Mouse (Mus musculus) adipose tissue, adult 10 weeks (tissue): ENCODE results near the gene Olfr482. TPM values are rescaled to one million over a fixed set of nuclear protein-coding genes. Genes with fewer than 3 reads are reported as not detected.

Experiments used
- polyA plus RNA-seq: library from polyadenylated mRNA; stranded (reverse); fragments of 350-450 nt; fragmentation: Illumina TruSeq; extraction: RNeasy Lipid Tissue Mini Kit (QIAGEN cat#74804); gene quantifications from one replicate; pipeline ENCODE4 v1.2.3, GENCODE M21; 2014; ENCODE audit warnings: low read depth, low replicate concordance

Gene Olfr482
- polyA plus RNA-seq, result not detected

DNA sequence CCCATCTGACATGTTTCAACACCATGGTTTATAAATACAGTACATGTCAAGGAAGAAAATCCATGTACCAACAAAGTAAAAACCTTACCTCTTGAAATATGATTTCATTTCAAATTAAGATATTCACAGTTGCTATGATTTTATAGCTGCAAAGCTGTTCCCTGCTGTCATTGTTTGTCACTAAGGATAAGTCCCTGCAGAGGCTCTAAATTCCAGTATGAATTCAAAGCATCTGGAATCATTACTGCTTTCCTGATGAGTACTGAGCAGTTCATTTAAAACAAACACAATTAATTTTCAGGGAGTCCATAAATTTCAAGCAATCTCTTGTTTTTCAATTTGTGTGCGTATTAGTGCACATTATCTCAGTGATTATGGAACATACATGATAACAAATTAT lies at the start of gene Olfr482:
Gene Olfr482 (minus strand): TSS at position 101 of the 400 bp plus-strand sequence.

DNA sequence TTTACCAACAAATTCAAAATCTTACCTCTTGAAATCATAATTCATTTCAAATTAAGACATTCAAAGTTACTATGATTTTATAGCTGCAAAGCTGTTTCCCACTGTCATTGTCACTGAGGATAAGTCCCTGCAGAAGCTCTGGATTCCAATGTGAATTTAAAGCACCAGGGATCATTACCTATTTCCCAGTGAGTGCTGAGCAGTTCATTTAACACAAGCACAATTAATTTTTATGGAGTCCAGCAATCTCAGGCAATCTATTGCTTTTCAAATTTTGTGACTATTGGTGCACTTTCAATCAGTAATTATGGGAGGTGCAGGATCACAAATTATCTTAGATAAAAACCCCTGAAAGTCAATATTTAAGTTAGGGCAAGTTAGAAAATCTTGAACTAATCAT lies 30.0 kb upstream of the Olfr482 start, which contains the start of gene Olfr484:
Gene Olfr484 (minus strand): TSS at position 101 of the 400 bp plus-strand sequence.

GRCm38 (mm10) chr7:108100549-108100948 lies 3.2 kb upstream of the Olfr482 start, which contains the start of gene Olfr483:
Olfr483 (plus strand) TSS chr7:108100849.

DNA sequence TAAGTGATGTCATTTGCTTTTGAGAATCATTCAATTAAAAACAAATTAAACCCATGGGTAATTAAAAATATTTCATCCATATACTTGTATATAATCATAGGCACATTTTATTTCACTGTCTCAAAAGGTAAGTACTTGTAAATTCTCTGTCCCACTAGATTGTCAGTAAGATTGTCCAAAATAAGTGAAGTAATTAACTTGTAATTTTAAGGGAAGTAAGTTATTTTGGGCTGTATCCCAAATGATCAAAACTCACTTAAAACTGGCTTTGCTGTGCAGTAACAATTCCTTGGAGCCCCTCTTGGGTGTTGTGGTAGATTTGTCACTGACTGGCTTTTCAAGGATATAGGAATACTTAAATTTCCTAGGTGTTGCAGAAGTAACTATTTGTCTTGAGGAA lies 17.8 kb downstream of the Olfr482 start, which contains the start of gene Olfr481:
Gene Olfr481 (plus strand): TSS at position 301 of the 400 bp plus-strand sequence.

GRCm38 (mm10) chr7:108067246-108067645 lies 30.1 kb downstream of the Olfr482 start, which contains the start of gene Olfr480:
Olfr480 (minus strand) TSS chr7:108067346.

GRCm38 (mm10) chr7:108050393-108050792 lies 47.0 kb downstream of the Olfr482 start, which contains the start of gene Olfr479:
Olfr479 (plus strand) TSS chr7:108050693.

Other genes starting within 250 kb of the Olfr482 start
- not detected for gene Olfr472, start 199.7 kb downstream of the Olfr482 start, polyA plus RNA-seq
- gene Olfr473, start 167.1 kb downstream of the Olfr482 start, polyA plus RNA-seq, result not detected
- gene Olfr474, start 142.9 kb downstream of the Olfr482 start, polyA plus RNA-seq, result not detected
- not detected for gene Olfr476, start 132.8 kb downstream of the Olfr482 start, polyA plus RNA-seq
- gene Olfr477, start 110.9 kb downstream of the Olfr482 start, polyA plus RNA-seq, result not detected
- not detected for gene Olfr478, start 63.6 kb downstream of the Olfr482 start, polyA plus RNA-seq
- gene Olfr479, start 46.9 kb downstream of the Olfr482 start, polyA plus RNA-seq, result not detected
- not detected for gene Olfr480, start 30.2 kb downstream of the Olfr482 start, polyA plus RNA-seq
- not detected for gene Olfr481, start 17.7 kb downstream of the Olfr482 start, polyA plus RNA-seq
- not detected for gene Olfr483, start 3.3 kb upstream of the Olfr482 start, polyA plus RNA-seq
- gene Olfr484, start 29.9 kb upstream of the Olfr482 start, polyA plus RNA-seq, result not detected
- gene Olfr485, start 62.3 kb upstream of the Olfr482 start, polyA plus RNA-seq, result not detected
- gene Olfr486, start 75.2 kb upstream of the Olfr482 start, polyA plus RNA-seq, result not detected
- gene Olfr487, start 117.0 kb upstream of the Olfr482 start, polyA plus RNA-seq, result not detected
- gene Olfr488, start 160.8 kb upstream of the Olfr482 start, polyA plus RNA-seq, result not detected
- gene Olfr490, start 191.3 kb upstream of the Olfr482 start, polyA plus RNA-seq, result not detected
- not detected for gene Olfr491, start 215.9 kb upstream of the Olfr482 start, polyA plus RNA-seq
- gene Olfr492, start 226.1 kb upstream of the Olfr482 start, polyA plus RNA-seq, result not detected
- not detected for gene Olfr493, start 249.4 kb upstream of the Olfr482 start, polyA plus RNA-seq